Mouse (Mus musculus) kidney, postnatal 0 days (tissue): ENCODE data around the gene H1f0. TPM values are rescaled to one million over a fixed set of nuclear protein-coding genes. Genes with fewer than 3 reads are reported as not detected.

Experiments used
- ATAC-seq: fragments of 200-750 bp; cut with Nextera tagmentation; replicated peaks from 2 replicates; pipeline ENCODE4 v1.8.0; 2017; ENCODE audit warnings: low read depth, moderate number of reproducible peaks, moderate TSS enrichment, moderate library complexity; ENCODE audit not compliant: low FRiP score
- DNase-seq: peaks from one replicate; pipeline ENCODE4 v3.0.0-alpha.2; 2016; ENCODE audit warnings: low spot score
- H3K27ac ChIP-seq: fragments of 300-500 bp; sonication (generic); 2 replicates; pipeline ENCODE4 v1.5.1; 2014; ENCODE audit warnings: mild to moderate bottlenecking
- H3K27me3 ChIP-seq: fragments of 300-500 bp; sonication (generic); 2 replicates; pipeline ENCODE4 v1.6.1; 2014; ENCODE audit warnings: low read length, mixed read lengths; ENCODE audit not compliant: insufficient read depth
- H3K36me3 ChIP-seq: fragments of 300-500 bp; sonication (generic); 2 replicates; pipeline ENCODE4 v1.6.1; 2014; ENCODE audit warnings: low read length, mixed read lengths; ENCODE audit not compliant: insufficient read depth
- H3K4me1 ChIP-seq: fragments of 300-500 bp; sonication (generic); replicated peaks from 2 replicates; pipeline ENCODE4 v1.6.1; 2014; ENCODE audit warnings: antibody characterized with exemption, low read length, mixed read lengths; ENCODE audit not compliant: insufficient read depth
- H3K4me2 ChIP-seq: fragments of 300-500 bp; sonication (generic); 2 replicates; pipeline ENCODE4 v1.6.1; 2014; ENCODE audit warnings: mild to moderate bottlenecking, low read length, moderate library complexity, mixed read lengths
- H3K4me3 ChIP-seq: fragments of 300-500 bp; sonication (generic); replicated peaks from 2 replicates; pipeline ENCODE4 v1.5.1; 2014; ENCODE audit warnings: low read depth, low read length
- H3K9ac ChIP-seq: fragments of 300-500 bp; sonication (generic); 2 replicates; pipeline ENCODE4 v1.6.1; 2014; ENCODE audit warnings: low read depth, low read length
- H3K9me3 ChIP-seq: fragments of 300-500 bp; sonication (generic); replicated peaks from 2 replicates; pipeline ENCODE4 v1.6.1; 2016; ENCODE audit warnings: low read length, inconsistent platforms, mixed read lengths
- CTCF ChIP-seq: IDR thresholded peaks from 2 replicates; pipeline ENCODE4 v1.5.1; 2016; ENCODE audit warnings: antibody characterized with exemption, low read depth, mild to moderate bottlenecking, moderate library complexity
- WGBS: fragments of 180-500 bp; shearing (Covaris S2); extraction: QIAGEN DNeasy Blood & Tissue Kit; methylation state at CpG from one replicate; pipeline ENCODE4 v1.1.7; 2014; 5-methylcytosine and 5-hydroxymethylcytosine counted together
- polyA plus RNA-seq: library from polyadenylated mRNA; unstranded; fragments of >200 nt; fragmentation: Nextera tagmentation; extraction: Ambion mirVana; gene quantifications from 2 replicates; pipeline ENCODE4 v1.2.1, GENCODE M21; 2015

Gene H1f0
- polyA plus RNA-seq, 1 experiment from 2014 or later, result 524 TPM

DNA sequence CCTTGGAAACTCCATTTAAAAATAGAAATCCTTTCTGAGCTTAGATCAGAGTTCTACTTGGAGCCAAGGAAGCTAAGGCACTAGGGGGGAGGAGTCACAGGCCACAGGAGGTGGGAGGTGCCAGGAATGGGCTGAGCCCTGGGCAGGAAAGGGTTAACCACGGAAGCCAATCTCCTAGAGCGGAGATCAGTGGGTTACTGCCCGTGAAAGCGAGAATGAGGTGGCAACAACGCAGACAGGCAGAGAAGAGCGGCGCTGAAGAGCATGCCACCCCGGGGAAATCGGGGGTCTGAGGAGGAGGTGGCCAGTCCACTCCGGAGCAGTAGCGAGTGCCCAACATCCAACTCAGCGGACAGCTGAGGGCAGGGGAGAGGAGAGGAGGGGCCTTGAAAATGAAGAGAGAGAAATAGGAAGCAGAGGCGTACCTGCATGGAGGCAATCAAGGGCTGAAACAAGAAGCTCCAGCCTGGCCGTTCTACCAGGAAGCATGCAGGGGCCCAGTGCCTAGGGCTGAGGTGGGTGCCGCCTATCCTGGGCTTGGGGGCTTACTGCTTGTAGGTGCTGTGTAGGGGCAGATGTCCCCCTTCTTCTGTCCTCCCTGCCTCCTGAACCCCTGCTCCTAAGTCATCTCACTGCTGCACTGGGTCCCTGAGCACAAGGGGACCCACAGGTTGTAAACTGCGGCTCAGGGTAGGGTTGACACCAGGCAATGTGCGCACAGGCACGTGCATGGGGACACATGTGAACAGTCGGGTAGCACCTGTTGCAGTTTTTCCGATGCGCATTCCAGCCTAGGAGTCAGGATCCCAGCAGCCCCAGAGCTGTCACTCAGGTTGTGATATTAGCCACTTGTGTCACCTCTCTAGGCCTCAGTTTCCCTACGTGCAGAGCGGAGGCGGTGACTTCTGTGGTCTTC is 12.5 kb downstream of the H1f0 start:
- Histone ChIP-seq H3K27ac (no peak overlapping the region), H3K4me3 (peak overlapping the region; percentile 22), H3K36me3 (peaks cover 11% of the 10 kb centered on the region; the same call in 1 of the 2 replicates), H3K9me3 (no peaks in the 10 kb centered on the region), H3K9ac (0 out of 2 replicates have a peak overlapping the region, but pooled peaks have one; percentile 36), H3K4me2 (peak overlapping the region; percentile 59), H3K27me3 (peaks cover 12% of the 10 kb centered on the region), H3K4me1 (peaks cover 30% of the 10 kb centered on the region; the same call in 1 of the 2 replicates)
- DNase-seq (peak; percentile 48), ATAC-seq (no peak)
- 17% methylated on average over 24 of the region's 24 CpGs for WGBS
- TF ChIP-seq CTCF, result no peak

DNA sequence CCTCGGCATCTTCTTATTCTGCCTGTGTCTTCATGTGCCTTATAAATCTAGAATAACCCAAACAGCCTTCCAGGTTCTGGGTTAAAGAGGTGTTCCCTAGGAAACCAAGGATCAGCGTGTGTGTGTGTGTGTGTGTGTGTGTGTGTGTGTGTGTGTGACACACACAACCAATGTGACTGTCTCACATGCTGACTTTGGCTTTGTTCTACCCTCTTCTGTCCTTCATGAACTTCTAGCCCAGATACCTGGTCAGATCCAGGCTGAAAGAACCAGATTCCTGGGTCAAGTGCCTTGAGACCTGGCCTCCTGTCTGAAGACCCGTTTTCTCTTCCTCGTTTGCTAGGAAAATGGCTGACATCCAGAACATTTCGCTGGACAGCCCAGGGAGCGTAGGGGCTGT is 13.3 kb downstream of the H1f0 start, which contains the start of gene Galr3:
Gene Galr3, plus strand, starts transcription at position 301 of the 400 bp plus-strand sequence.
- 65% methylated on average over 6 of the region's 6 CpGs for WGBS
- no peaks in the 10 kb centered on the region for H3K9me3 ChIP-seq
- no peak within 1 kb of the TSS for H3K27ac ChIP-seq
- H3K27me3 ChIP-seq, result peaks cover 12% of the 10 kb centered on the region
- peak within 1 kb of the TSS; percentile 94 for H3K4me2 ChIP-seq
- no peak for TF ChIP-seq CTCF
- H3K36me3 ChIP-seq, result peaks cover 6% of the 10 kb centered on the region; the same call in 1 of the 2 replicates
- peak within 1 kb of the TSS; percentile 51 for H3K4me3 ChIP-seq
- peak within 1 kb of the TSS; percentile 59 for H3K9ac ChIP-seq
- H3K4me1 ChIP-seq, result peaks cover 30% of the 10 kb centered on the region; the same call in 1 of the 2 replicates
- ATAC-seq (no peak), DNase-seq (no peak)

DNA sequence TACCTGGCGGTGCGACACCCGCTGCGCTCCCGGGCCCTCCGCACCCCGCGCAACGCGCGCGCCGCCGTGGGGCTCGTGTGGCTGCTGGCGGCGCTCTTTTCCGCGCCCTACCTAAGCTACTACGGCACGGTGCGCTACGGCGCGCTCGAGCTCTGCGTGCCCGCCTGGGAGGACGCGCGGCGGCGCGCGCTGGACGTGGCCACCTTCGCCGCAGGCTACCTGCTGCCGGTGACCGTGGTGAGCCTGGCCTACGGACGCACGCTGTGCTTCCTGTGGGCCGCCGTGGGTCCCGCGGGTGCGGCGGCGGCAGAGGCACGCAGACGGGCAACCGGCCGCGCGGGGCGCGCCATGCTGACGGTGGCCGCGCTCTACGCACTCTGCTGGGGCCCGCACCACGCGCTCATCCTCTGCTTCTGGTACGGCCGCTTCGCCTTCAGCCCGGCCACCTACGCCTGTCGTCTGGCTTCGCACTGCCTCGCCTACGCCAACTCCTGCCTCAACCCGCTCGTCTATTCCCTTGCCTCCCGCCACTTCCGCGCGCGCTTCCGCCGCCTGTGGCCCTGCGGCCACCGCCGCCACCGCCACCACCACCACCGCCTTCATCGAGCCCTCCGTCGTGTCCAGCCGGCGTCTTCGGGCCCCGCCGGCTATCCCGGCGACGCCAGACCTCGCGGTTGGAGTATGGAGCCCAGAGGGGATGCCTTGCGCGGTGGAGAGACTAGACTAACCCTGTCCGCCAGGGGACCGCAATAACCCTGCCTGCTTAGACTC is 14.7 kb downstream of the H1f0 start:
- DNase-seq (peak; percentile 44), ATAC-seq (no peak)
- H3K27me3 ChIP-seq, result peaks cover 12% of the 10 kb centered on the region
- peak; percentile 14; the same call in 1 of the 2 replicates for TF ChIP-seq CTCF
- peak overlapping the region; percentile 51 for H3K4me3 ChIP-seq
- peaks cover 30% of the 10 kb centered on the region; the same call in 1 of the 2 replicates for H3K4me1 ChIP-seq
- H3K4me2 ChIP-seq, result peak overlapping the region; percentile 94
- H3K36me3 ChIP-seq, result no peaks in the 10 kb centered on the region
- no peak overlapping the region for H3K27ac ChIP-seq
- H3K9ac ChIP-seq, result peak overlapping the region; percentile 59
- H3K9me3 ChIP-seq, result no peaks in the 10 kb centered on the region
- WGBS, result 1% methylated on average over 104 of the region's 105 CpGs

DNA sequence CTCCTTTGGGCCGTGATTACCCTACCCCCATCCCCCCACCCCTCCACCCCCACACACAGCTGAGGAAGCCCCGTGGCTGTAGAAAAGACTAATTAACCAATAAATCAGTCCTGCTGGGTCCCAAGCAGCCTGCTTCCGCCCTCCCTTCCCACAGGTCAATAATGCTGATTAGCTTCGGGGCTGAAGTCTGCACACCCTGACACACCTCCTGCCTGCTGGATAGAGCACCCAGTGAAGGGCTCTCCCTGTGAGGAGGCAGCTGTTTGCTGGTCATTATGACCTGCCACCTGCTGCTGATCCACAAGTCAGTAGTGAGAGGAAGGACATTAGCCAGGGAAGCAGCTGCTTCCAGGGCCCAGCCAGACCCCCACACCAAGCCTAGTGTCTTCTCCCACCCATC is 16.6 kb downstream of the H1f0 start:
- TF ChIP-seq CTCF, result no peak
- no peak for ATAC-seq

DNA sequence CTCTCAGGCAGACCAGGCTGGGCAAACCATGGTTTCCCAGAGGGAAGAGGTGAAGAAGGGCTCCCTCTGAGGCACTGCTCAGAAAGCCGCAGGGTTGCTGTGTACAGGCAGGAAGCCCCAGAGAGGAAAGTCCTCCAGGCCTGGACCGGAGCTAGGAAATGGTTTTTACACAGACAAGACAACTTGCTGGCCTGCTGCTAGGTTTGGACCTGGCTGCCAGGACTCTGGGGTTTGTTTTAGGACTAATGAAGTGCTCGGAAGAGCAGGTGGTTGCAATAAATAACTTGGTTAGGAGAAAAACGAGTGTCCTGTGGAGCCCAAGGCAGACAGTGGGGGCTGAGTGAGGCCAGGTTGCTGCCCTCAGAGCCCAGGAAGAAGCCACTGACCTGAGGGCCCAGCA is 19.9 kb downstream of the H1f0 start:
- Histone ChIP-seq H3K4me2 (no peak overlapping the region), H3K9me3 (no peaks in the 10 kb centered on the region), H3K27ac (no peak overlapping the region), H3K27me3 (0 out of 2 replicates have a peak, but pooled peaks cover 2% of the 10 kb centered on the region), H3K4me3 (no peak overlapping the region), H3K4me1 (peaks cover 11% of the 10 kb centered on the region; the same call in 1 of the 2 replicates), H3K36me3 (0 out of 2 replicates have a peak, but pooled peaks cover under 1% of the 10 kb centered on the region), H3K9ac (no peak overlapping the region)
- DNase-seq (no peak), ATAC-seq (no peak)
- no peak for TF ChIP-seq CTCF
- WGBS, result 63% methylated on average over 4 of the region's 4 CpGs

More for the DNA sequence above, 16.6 kb downstream of the H1f0 start:
- H3K27ac ChIP-seq, result no peak overlapping the region
- no peak overlapping the region for H3K9ac ChIP-seq
- WGBS, result 13% methylated on average over 4 of the region's 4 CpGs
- H3K27me3 ChIP-seq, result peaks cover 12% of the 10 kb centered on the region
- peaks cover 30% of the 10 kb centered on the region; the same call in 1 of the 2 replicates for H3K4me1 ChIP-seq
- H3K36me3 ChIP-seq, result no peaks in the 10 kb centered on the region
- H3K4me2 ChIP-seq, result no peak overlapping the region
- H3K4me3 ChIP-seq, result no peak overlapping the region
- H3K9me3 ChIP-seq, result no peaks in the 10 kb centered on the region
- peak; percentile 28 for DNase-seq
